Mouse (Mus musculus) CD4-positive, CD25-positive, alpha-beta regulatory T cell, adult 9 weeks (primary cell): ENCODE data around the gene AC153137.1. TPM values are rescaled to one million over a fixed set of nuclear protein-coding genes. Genes with fewer than 3 reads are reported as not detected.

Experiments
- polyA plus RNA-seq: library from polyadenylated mRNA; unstranded; fragments of 100-300 nt; shearing (Covaris generic); gene quantifications from one replicate; pipeline ENCODE4 v1.2.1, GENCODE M21; 2017

Gene AC153137.1
- not detected for polyA plus RNA-seq

DNA sequence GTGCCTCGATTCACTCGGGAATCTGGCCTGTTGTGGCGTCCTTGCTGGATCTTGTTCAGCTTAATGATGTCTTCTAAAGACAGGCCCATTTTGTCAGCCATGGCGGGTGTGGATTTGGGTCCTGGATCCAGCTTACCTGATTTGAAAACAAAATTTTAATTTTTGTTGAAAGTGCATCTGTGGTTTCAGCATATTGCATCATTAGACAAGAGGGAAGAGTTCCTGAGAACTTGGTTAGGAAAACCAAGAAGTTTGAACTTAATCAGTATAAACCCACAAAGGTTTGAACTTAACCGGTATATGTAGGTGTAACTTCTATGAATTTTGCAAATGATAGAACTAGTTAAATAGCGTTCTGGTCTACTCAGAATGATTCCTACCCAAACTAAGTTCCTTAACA is at the start of gene AC153137.1:
Gene AC153137.1, minus strand, starts transcription at position 101 of the 400 bp plus-strand sequence.

Other genes starting within 250 kb of the AC153137.1 start
- 22.9 TPM for gene Phf3, start 104.0 kb downstream of the AC153137.1 start, polyA plus RNA-seq
- not detected for gene Lgsn, start 198.4 kb upstream of the AC153137.1 start, polyA plus RNA-seq
- gene 4931428L18Rik, start 244.7 kb upstream of the AC153137.1 start, polyA plus RNA-seq = not detected
- not detected for gene Pih1d3, start 244.9 kb upstream of the AC153137.1 start, polyA plus RNA-seq